Mouse (Mus musculus) midbrain, embryonic 12.5 days (tissue): Measurements from ENCODE around the gene Cmklr1. TPM values are rescaled to one million over a fixed set of nuclear protein-coding genes. Genes with fewer than 3 reads are reported as not detected.

Experiments used
- ATAC-seq: fragments of 200-750 bp; cut with Nextera tagmentation; 2 replicates; pipeline ENCODE4 v1.8.0; 2017; ENCODE audit warnings: low read depth, moderate TSS enrichment, moderate library complexity; ENCODE audit not compliant: low FRiP score
- H3K27ac ChIP-seq: fragments of 300-500 bp; sonication (generic); replicated peaks from 2 replicates; pipeline ENCODE4 v1.5.1; 2016; ENCODE audit warnings: mild to moderate bottlenecking
- H3K27me3 ChIP-seq: fragments of 300-500 bp; sonication (generic); 2 replicates; pipeline ENCODE4 v1.6.1; 2016; ENCODE audit warnings: mild to moderate bottlenecking
- H3K36me3 ChIP-seq: fragments of 300-500 bp; sonication (generic); 2 replicates; pipeline ENCODE4 v1.6.1; 2016
- H3K4me1 ChIP-seq: fragments of 300-500 bp; sonication (generic); 2 replicates; pipeline ENCODE4 v1.6.1; 2016
- H3K4me2 ChIP-seq: fragments of 300-500 bp; sonication (generic); replicated peaks from 2 replicates; pipeline ENCODE4 v1.6.1; 2016; ENCODE audit warnings: mild to moderate bottlenecking, moderate library complexity
- H3K4me3 ChIP-seq: fragments of 300-500 bp; sonication (generic); 2 replicates; pipeline ENCODE4 v1.5.1; 2016; ENCODE audit warnings: mild to moderate bottlenecking
- H3K9ac ChIP-seq: fragments of 300-500 bp; sonication (generic); replicated peaks from 2 replicates; pipeline ENCODE4 v1.6.1; 2016; ENCODE audit warnings: mild to moderate bottlenecking, moderate library complexity
- H3K9me3 ChIP-seq: fragments of 300-500 bp; sonication (generic); 2 replicates; pipeline ENCODE4 v1.6.1; 2016; ENCODE audit warnings: mild to moderate bottlenecking
- WGBS: fragments of 180-500 bp; shearing (Covaris S2); methylation state at CpG from one replicate; pipeline ENCODE4 v1.1.7; 2016; 5-methylcytosine and 5-hydroxymethylcytosine counted together
- polyA plus RNA-seq: library from polyadenylated mRNA; unstranded; fragments of >200 nt; fragmentation: Nextera tagmentation; extraction: Ambion mirVana; gene quantifications from 2 replicates; pipeline ENCODE4 v1.2.1, GENCODE M21; 2016

Cmklr1 gene
- polyA plus RNA-seq, 1 experiment from 2014 or later = 2.3 TPM

DNA sequence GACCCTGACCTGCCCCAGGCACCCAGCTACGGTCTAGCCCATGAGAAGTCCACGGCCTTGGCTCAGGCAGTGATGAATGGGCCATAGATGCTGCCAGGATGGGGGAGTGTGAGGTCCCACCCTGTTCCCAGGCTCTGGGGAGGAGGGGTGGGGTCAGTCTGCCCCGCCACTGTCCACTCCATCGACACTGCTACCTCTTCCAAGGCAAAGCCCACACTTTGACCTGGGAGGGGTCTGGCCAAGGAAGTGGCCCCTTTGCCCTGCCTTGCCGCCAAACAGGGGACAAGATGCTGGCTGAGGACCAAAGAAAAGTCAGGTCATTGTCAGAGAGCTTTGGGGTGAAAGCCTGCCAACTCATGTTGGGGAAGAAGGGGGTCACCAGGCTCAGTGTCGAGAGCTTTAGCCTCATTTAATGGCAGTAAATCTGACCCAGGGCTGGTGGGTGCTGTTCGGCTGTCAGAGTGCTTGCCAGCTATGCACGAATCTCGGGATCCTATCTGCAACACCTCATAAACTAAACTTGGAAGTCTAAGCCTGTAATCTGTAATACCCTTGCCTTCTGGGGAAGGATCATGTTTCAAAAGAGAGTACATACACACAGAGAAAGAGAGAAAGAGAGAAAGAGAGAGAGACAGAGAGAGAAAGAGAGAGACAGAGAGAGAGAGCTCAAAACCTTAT lies 17.1 kb downstream of the Cmklr1 start:
- no peak overlapping the region for H3K4me3 ChIP-seq
- H3K4me1 ChIP-seq = no peaks in the 10 kb centered on the region
- ATAC-seq = no peak
- no peaks in the 10 kb centered on the region for H3K9me3 ChIP-seq
- H3K27me3 ChIP-seq = no peaks in the 10 kb centered on the region
- H3K36me3 ChIP-seq = no peaks in the 10 kb centered on the region
- no peak overlapping the region for H3K27ac ChIP-seq
- H3K9ac ChIP-seq = no peak overlapping the region
- no peak overlapping the region for H3K4me2 ChIP-seq
- whole genome bisulfite sequencing = 79% methylated on average over 9 of the region's 9 CpGs

DNA sequence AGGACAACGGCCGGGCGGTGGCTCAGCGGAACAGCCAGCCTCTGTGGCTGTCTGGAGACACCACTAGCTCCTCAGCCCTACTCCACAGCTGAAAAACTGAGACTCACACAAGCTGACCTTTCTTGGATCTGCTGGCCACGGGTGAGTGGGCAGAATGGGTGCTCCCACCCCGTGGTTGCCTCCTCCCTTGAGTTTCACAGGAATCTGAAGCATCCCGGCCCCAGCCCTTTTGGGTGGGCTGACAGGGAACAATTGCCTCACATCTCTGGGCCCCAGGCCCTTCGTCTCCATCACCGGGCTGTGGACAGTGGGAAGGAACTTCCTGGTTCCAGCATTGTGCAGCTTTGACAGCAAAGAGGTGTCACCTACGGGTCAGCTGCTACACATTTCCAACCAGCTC lies 20.1 kb downstream of the Cmklr1 start:
- ATAC-seq = no peak
- Histone ChIP-seq H3K4me2 (no peak overlapping the region), H3K4me3 (no peak overlapping the region), H3K4me1 (no peaks in the 10 kb centered on the region), H3K27ac (no peak overlapping the region), H3K9me3 (no peaks in the 10 kb centered on the region), H3K36me3 (no peaks in the 10 kb centered on the region), H3K27me3 (0 out of 2 replicates have a peak, but pooled peaks cover 5% of the 10 kb centered on the region), H3K9ac (no peak overlapping the region)
- WGBS = 67% methylated on average over 10 of the region's 10 CpGs

DNA sequence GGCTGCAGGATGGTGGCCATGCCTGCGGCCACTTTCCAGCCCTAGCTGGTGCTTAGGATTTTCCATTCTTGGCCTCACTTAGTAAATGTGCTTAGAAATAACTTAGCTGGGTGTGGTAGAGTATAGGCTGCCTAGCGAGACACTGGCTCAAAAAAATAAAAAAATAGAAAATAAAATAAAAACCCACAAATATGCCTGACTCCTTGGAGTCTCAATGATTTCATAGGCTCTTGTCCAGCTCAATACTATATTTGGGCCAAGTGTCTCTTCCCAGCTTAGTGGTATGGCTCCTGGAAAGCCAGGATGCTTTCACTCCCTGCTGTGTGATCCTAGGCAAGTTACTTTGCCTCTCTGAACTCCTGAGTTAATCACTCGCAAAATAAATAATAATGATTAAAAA lies 21.0 kb downstream of the Cmklr1 start:
- WGBS = 86% methylated on average over 3 of the region's 3 CpGs
- H3K4me1 ChIP-seq = no peaks in the 10 kb centered on the region

DNA sequence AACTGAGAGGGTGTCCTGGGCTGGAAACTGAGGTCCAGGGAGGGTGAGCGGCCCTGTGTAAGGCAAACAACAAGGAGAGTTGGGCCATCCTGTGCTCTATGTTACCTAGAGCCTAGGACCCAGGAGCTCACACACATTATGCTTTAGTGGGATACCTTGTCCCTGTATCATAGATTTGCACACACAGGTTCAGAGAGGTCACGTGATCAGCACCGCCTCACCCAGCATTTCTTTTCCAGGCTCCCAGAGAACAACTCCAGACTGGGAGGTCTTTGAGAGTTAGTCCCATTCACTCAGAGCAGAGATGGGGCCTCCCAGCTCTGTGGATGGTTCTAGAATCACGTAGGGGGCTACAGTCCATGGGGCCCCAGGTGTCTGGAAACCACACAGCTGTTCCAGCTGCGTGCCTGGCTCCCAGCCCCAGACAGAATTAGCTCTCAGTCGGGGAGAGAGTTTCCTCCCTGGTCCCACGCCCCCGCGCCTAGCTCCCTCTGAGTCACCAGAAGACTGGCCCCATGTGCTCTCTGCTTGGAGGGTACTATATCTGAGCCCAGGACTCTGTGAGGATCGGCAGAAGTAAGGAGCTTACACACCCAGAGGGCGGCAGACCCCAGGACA lies 22.3 kb downstream of the Cmklr1 start:
- Histone ChIP-seq H3K36me3 (no peaks in the 10 kb centered on the region), H3K9me3 (no peaks in the 10 kb centered on the region), H3K9ac (no peak overlapping the region), H3K27ac (no peak overlapping the region), H3K4me2 (no peak overlapping the region), H3K4me3 (no peak overlapping the region), H3K4me1 (peaks cover 5% of the 10 kb centered on the region), H3K27me3 (0 out of 2 replicates have a peak, but pooled peaks cover 5% of the 10 kb centered on the region)
- no peak for ATAC-seq
- WGBS = 73% methylated on average over 11 of the region's 11 CpGs

More for the DNA sequence above, 21.0 kb downstream of the Cmklr1 start:
- no peak overlapping the region for H3K27ac ChIP-seq
- H3K9me3 ChIP-seq = no peaks in the 10 kb centered on the region
- H3K9ac ChIP-seq = no peak overlapping the region
- H3K27me3 ChIP-seq = 0 out of 2 replicates have a peak, but pooled peaks cover 5% of the 10 kb centered on the region
- H3K36me3 ChIP-seq = no peaks in the 10 kb centered on the region
- H3K4me3 ChIP-seq = no peak overlapping the region
- no peak overlapping the region for H3K4me2 ChIP-seq
- no peak for ATAC-seq

DNA sequence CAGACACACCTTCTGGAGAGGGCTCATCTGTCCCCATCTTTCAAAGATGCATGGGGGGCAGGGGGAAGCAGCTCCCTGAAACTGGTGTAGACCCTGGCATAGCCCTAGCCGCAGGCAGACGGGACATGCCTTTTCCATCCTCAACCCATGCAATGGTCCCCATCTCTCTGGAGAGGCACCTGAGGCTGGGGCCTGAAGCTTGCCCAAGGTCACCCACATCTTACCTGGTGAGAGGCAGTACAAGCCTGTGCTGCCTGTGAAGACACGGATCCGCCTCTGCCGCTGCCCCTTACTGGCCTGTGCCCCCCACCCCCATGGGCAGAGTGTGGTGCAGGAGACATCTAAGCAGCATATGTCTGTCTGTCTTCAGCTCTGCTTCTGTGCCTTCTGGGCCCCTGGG lies 23.2 kb downstream of the Cmklr1 start:
- H3K9me3 ChIP-seq = no peaks in the 10 kb centered on the region
- no peak overlapping the region for H3K4me2 ChIP-seq
- no peaks in the 10 kb centered on the region for H3K36me3 ChIP-seq
- peaks cover 6% of the 10 kb centered on the region for H3K4me1 ChIP-seq
- ATAC-seq = no peak
- 77% methylated on average over 5 of the region's 5 CpGs for WGBS
- H3K27ac ChIP-seq = no peak overlapping the region
- H3K9ac ChIP-seq = no peak overlapping the region
- H3K4me3 ChIP-seq = no peak overlapping the region
- H3K27me3 ChIP-seq = 0 out of 2 replicates have a peak, but pooled peaks cover 5% of the 10 kb centered on the region

DNA sequence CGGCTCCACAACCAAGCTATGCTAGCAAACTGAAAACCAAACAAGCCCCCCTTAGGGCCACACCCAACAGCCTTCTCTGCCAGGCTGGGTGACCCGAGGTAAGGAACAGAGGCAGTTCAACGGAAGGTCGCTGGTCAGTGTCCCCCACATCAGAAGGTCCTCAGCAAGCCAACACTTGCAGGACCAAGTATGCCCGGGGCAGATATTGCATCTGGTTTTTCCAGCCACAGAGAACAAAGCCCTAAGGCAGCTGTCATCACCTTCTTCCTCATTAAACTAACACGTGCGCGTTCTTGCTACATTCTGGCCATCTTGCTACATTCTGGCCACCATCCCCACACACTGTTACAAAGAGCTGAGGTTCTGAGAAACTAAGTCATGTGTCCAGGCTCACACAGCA lies 23.9 kb downstream of the Cmklr1 start:
- Histone ChIP-seq H3K9ac (no peak overlapping the region), H3K9me3 (no peaks in the 10 kb centered on the region), H3K27ac (no peak overlapping the region), H3K4me3 (no peak overlapping the region), H3K36me3 (no peaks in the 10 kb centered on the region), H3K4me1 (peaks cover 6% of the 10 kb centered on the region), H3K4me2 (no peak overlapping the region), H3K27me3 (0 out of 2 replicates have a peak, but pooled peaks cover 5% of the 10 kb centered on the region)
- 87% methylated on average over 8 of the region's 8 CpGs for WGBS
- ATAC-seq = no peak

DNA sequence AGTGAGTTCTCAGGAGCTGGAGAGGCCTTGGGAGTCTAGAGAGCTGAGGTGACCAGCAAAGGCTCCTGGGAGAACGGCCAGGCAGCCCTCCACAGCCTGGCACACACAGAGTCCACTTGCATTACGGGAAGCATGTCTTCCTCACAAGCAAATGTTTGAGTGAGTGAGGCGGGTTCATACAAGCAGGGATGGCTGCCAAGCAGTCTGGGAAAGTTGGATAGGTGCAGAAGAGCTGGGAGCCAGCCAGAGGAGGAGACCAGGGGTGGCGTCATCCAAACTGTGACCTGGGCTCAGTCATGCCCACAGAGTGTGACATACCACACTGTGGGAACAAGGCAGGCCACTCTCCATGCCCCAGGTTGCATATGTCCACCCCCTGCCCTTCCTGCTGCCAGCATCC lies 25.2 kb downstream of the Cmklr1 start:
- H3K36me3 ChIP-seq = no peaks in the 10 kb centered on the region
- ATAC-seq = no peak
- H3K4me3 ChIP-seq = no peak overlapping the region
- WGBS = 85% methylated on average over 4 of the region's 4 CpGs
- no peaks in the 10 kb centered on the region for H3K9me3 ChIP-seq
- no peak overlapping the region for H3K27ac ChIP-seq
- H3K4me2 ChIP-seq = no peak overlapping the region
- peaks cover 6% of the 10 kb centered on the region for H3K4me1 ChIP-seq
- H3K27me3 ChIP-seq = 0 out of 2 replicates have a peak, but pooled peaks cover 5% of the 10 kb centered on the region
- H3K9ac ChIP-seq = no peak overlapping the region

DNA sequence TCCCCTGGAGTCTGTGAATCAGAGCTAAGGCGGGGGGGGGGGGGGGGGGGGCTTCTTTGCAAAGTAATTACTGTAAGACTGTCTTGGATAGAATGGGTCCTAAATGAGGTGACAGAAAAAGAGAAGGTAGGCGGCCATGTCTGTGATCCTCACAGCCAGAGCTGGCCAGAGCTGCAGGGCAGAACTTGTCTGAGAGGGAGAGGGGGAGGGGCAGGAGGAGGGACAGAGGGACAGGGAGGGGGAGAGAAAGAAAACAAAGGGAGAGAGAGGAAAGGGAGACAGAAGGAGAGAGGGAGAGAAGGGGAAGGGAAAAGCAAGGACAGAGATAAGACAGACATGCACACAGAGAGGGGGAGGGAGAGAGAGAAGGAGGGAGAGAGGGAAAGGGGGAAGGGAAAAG lies 27.2 kb downstream of the Cmklr1 start:
- 20% methylated on average over 2 of the region's 2 CpGs for WGBS
- Histone ChIP-seq H3K27me3 (0 out of 2 replicates have a peak, but pooled peaks cover 5% of the 10 kb centered on the region), H3K4me1 (peaks cover 6% of the 10 kb centered on the region), H3K4me2 (no peak overlapping the region), H3K9ac (no peak overlapping the region), H3K4me3 (no peak overlapping the region), H3K27ac (no peak overlapping the region), H3K9me3 (no peaks in the 10 kb centered on the region), H3K36me3 (no peaks in the 10 kb centered on the region)
- ATAC-seq = no peak

DNA sequence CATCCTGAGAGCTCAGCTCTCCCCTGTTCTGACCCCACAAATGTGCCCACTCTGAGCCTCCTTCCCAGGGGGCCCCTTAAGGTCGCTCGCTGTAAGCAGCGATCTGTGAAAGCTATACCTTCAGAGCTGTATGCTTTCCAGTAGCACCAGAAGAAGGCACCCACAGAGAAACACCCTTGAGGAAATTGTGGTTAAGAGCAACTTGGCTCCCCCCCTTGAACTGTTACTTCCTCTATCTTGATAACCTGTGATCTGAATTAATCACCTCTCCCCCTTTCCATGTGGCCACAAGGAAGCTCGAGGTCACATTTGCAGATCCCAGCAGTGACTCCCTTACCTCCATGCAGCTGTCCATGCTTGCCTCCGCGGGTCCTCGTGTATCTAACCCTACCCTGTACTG lies 29.2 kb downstream of the Cmklr1 start:
- Histone ChIP-seq H3K4me1 (peaks cover 6% of the 10 kb centered on the region), H3K4me2 (no peak overlapping the region), H3K27ac (no peak overlapping the region), H3K4me3 (no peak overlapping the region), H3K27me3 (0 out of 2 replicates have a peak, but pooled peaks cover 5% of the 10 kb centered on the region), H3K9me3 (no peaks in the 10 kb centered on the region), H3K9ac (no peak overlapping the region), H3K36me3 (no peaks in the 10 kb centered on the region)
- WGBS = 84% methylated on average over 7 of the region's 7 CpGs
- no peak for ATAC-seq

DNA sequence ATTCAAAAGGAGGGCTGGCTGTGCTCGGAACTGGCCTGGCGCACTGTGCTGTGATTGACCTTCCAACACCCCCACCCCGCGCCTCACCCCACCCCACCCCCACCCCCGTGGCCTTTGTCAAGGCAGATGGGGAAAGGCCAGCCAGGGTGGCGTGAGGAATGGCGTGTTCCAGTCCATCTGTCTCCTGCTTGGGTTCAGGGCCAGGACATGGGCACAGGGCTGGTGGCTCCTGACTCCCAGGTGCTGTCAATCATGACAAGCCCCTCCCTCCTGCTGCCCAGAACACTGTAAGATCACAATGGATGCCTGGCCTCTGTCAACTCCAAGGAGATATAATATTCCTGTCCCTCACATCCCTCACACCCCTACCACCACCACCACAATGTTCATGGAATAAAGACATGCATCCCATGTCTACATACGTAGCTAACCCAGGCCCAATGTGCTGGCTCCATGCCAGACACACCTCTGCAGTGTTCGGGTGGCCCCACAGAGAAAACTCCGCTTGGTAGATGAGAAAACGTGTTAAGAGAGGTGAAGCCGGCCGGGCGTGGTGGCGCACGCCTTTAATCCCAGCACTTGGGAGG lies 30.0 kb downstream of the Cmklr1 start:
- H3K9ac ChIP-seq = no peak overlapping the region
- 79% methylated on average over 16 of the region's 16 CpGs for WGBS
- no peaks in the 10 kb centered on the region for H3K36me3 ChIP-seq
- H3K27ac ChIP-seq = no peak overlapping the region
- no peaks in the 10 kb centered on the region for H3K27me3 ChIP-seq
- H3K4me2 ChIP-seq = no peak overlapping the region
- peaks cover 6% of the 10 kb centered on the region for H3K4me1 ChIP-seq
- H3K4me3 ChIP-seq = no peak overlapping the region
- no peaks in the 10 kb centered on the region for H3K9me3 ChIP-seq
- ATAC-seq = no peak

DNA sequence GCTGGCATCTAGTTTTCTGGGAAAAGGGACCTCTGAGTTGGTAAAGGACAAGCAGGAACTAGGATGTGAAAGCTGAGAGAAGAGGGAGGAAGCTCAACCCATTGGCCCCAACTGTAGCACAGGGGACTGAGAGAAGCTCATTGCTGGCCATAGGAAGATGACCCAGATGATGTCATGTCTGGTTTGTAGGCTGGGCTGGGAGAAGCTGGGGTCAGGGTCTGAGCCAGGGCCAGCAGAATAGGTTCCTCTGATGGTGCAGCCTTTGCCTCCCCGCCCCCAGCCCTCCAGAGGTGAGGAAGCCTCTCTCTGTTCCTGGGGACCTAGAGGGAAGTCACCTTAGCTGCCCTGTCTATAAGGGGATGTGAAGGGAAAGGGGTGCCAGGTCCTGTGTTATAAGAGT lies 31.1 kb downstream of the Cmklr1 start:
- Histone ChIP-seq H3K9ac (no peak overlapping the region), H3K36me3 (no peaks in the 10 kb centered on the region), H3K9me3 (no peaks in the 10 kb centered on the region), H3K27me3 (no peaks in the 10 kb centered on the region), H3K4me3 (no peak overlapping the region), H3K27ac (no peak overlapping the region), H3K4me1 (peaks cover 6% of the 10 kb centered on the region), H3K4me2 (no peak overlapping the region)
- 75% methylated on average over 1 of the region's 1 CpGs for WGBS
- ATAC-seq = no peak

DNA sequence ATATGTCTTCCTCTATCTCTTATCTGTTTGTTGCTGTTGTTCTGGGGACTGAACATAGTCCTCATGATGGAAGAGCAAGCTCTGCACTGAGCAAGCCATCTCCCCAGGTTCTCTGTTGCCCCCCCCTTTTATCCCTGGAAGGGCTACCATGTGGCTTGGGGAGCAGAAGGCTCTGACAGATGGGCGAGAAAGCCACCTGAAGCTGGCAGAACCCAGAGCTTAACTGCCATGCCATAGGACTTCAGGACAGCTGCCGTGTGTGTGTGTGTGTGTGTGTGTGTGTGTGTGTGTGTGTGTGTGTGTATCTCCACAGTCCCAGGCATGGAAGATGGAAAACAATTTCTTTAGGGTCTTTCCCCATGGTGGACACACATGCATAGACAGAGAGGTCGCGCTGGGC lies 31.5 kb downstream of the Cmklr1 start:
- Histone ChIP-seq H3K9ac (no peak overlapping the region), H3K9me3 (no peaks in the 10 kb centered on the region), H3K4me1 (peaks cover 6% of the 10 kb centered on the region), H3K4me2 (no peak overlapping the region), H3K27me3 (no peaks in the 10 kb centered on the region), H3K4me3 (no peak overlapping the region), H3K36me3 (no peaks in the 10 kb centered on the region), H3K27ac (no peak overlapping the region)
- no peak for ATAC-seq
- WGBS = 95% methylated on average over 4 of the region's 4 CpGs
